8 mouse cellular contexts compared by ENCODE assay signal in genomic region chr11:95666529-95667149, GRCm38 (mm10). TPM values are rescaled to one million over a fixed set of nuclear protein-coding genes. Genes with fewer than 3 reads are reported as not detected.
DNase-seq lines count a peak whose midpoint lies in the region; ATAC-seq and TF ChIP-seq lines count a peak whose summit lies in the region.

Gene Phb (plus strand): TSS chr11:95666957.

- 2% methylated on average over 25 of the region's 25 CpGs for WGBS in hindbrain, postnatal 0 days

- ATAC-seq in common myeloid progenitor, adult 5-6 weeks (replicated peaks; ENCODE audit: low read depth, poor library complexity, severe bottlenecking): peak; percentile 96
- peak; percentile 99 for ATAC-seq in hindbrain, postnatal 0 days
- ATAC-seq in megakaryocyte, adult 5-6 weeks (ENCODE audit: poor library complexity, severe bottlenecking): peak; percentile 99

- H3K9ac ChIP-seq in hindbrain, postnatal 0 days (replicated peaks; ENCODE audit: low read length): peak within 1 kb of the TSS; percentile 62

- intact Hi-C loops in gastrocnemius, adult 2 months (cut with DNase I): loop anchor here (10.0 kb wide), 1 partner anchor 408 kb away; the partner anchor contains the start of gene Atp5g1
- intact Hi-C loops in left cerebral cortex, adult 2 months (cut with DNase I): no loop called here

- H3K4me3 ChIP-seq in gastrocnemius, adult 2 months: peak within 1 kb of the TSS; percentile 82
- H3K4me3 ChIP-seq in hindbrain, postnatal 0 days (ENCODE audit: low read length): peak within 1 kb of the TSS; percentile 79
- peak within 1 kb of the TSS; percentile 94 for H3K4me3 ChIP-seq in left cerebral cortex, adult 2 months

- no peak for TF ChIP-seq CTCF in gastrocnemius, adult 2 months (IDR thresholded peaks at IDR 0.05)
- TF ChIP-seq CTCF in hindbrain, postnatal 0 days (IDR thresholded peaks at IDR 0.05; ENCODE audit: low read depth): no peak; the same call in 1 of the 2 replicates
- TF ChIP-seq CTCF in left cerebral cortex, adult 2 months (IDR thresholded peaks at IDR 0.05): no peak; the same call in 1 of the 2 replicates

- DNase-seq in ZHBTc4 (ENCODE audit: low read depth, low spot score): peak; percentile 99
- peak; percentile 93 for DNase-seq in gastrocnemius, adult 2 months
- peak; percentile 99 for DNase-seq in hindbrain, postnatal 0 days (ENCODE audit: low spot score)
- DNase-seq in left cerebral cortex, adult 2 months (ENCODE audit: extremely low spot score in 1 of 2, low spot score in 2 of 2): peak; percentile 87 to 92
- peak; percentile 97 to 98 for DNase-seq in right cerebral cortex, adult 2 months (ENCODE audit: low spot score in 2 of 2)
- peak; percentile 94 for DNase-seq in urinary bladder, postnatal 14 days (ENCODE audit: low spot score)

- no peaks in the 10 kb centered on the region for H3K9me3 ChIP-seq in hindbrain, postnatal 0 days (ENCODE audit: low read length)

- H3K4me2 ChIP-seq in hindbrain, postnatal 0 days (ENCODE audit: low read depth, low read length): peak within 1 kb of the TSS; percentile 94

- H3K36me3 ChIP-seq in hindbrain, postnatal 0 days (ENCODE audit: insufficient read depth, low read length): peaks cover 20% of the 10 kb centered on the region

- H3K27me3 ChIP-seq in hindbrain, postnatal 0 days (ENCODE audit: insufficient read depth, low read length): no peaks in the 10 kb centered on the region

- H3K4me1 ChIP-seq in hindbrain, postnatal 0 days (ENCODE audit: insufficient read depth, low read length): peaks cover 6% of the 10 kb centered on the region; the same call in 1 of the 2 replicates

- H3K27ac ChIP-seq in gastrocnemius, adult 2 months: peak within 1 kb of the TSS; percentile 86
- peak within 1 kb of the TSS; percentile 45; the same call in 1 of the 2 replicates for H3K27ac ChIP-seq in hindbrain, postnatal 0 days
- peak within 1 kb of the TSS; percentile 66 for H3K27ac ChIP-seq in left cerebral cortex, adult 2 months

RNA-seq across cellular contexts. Expression of gene Phb, which starts in this region (rescaled TPM):
- 116 and 119 TPM in 2 replicates for total RNA-seq in common myeloid progenitor, adult 5-6 weeks (2017)
- 100 to 1,000 TPM; 162 to 201 TPM for total RNA-seq in gastrocnemius, adult 2 months (2021)
- total RNA-seq in hindbrain, postnatal 0 days (2014; rRNA removed): 143 and 156 TPM in 2 replicates
- 197 and 214 TPM in 2 replicates for polyA plus RNA-seq in hindbrain, postnatal 0 days (2015; fragmentation: Nextera tagmentation; extraction: Ambion mirVana)
- 10 to 100 TPM; 70.0 to 74.0 TPM for total RNA-seq in left cerebral cortex, adult 2 months (2021)
- 20.6 and 20.7 TPM in 2 replicates for total RNA-seq in megakaryocyte, adult 5-6 weeks (2015)
- total RNA-seq in megakaryocyte, adult 5-6 weeks (2017): 33.9 and 40.9 TPM in 2 replicates

Comparison
In these comparisons a context has a peak if more than half of its experiments do, and no peak if none do; other contexts are left out.
1. Peak in every context shown above with its lines: DNase-seq, ATAC-seq, H3K4me3 ChIP-seq and H3K27ac ChIP-seq.